Mouse (Mus musculus) duodenum, adult 2 months (tissue): ENCODE measurements around the gene Smg1. TPM values are rescaled to one million over a fixed set of nuclear protein-coding genes. Genes with fewer than 3 reads are reported as not detected.

Source experiments
- polyA plus RNA-seq: library from polyadenylated mRNA; depleted of rRNA; stranded (reverse); fragments of >200 nt; gene quantifications from 2 replicates; pipeline ENCODE4 v1.2.3, GENCODE M21; 2012; ENCODE audit warnings: low replicate concordance; rRNA removed

Smg1 gene
- polyA plus RNA-seq: 8.4 and 11.5 TPM in 2 replicates

GRCm38 (mm10) chr7:118243453-118244385, at the start of gene Smg1:
Smg1 (minus strand) TSS chr7:118243670.

GRCm38 (mm10) chr7:118129430-118130041, 113.9 kb downstream of the Smg1 start, which contains the start of gene Arl6ip1:
Arl6ip1 (minus strand) TSS chr7:118129662.

GRCm38 (mm10) chr7:118115877-118116568, 127.4 kb downstream of the Smg1 start, which contains the start of gene Rps15a:
Rps15a (minus strand) TSS chr7:118116188.

Other genes with a start within 250 kb of the Smg1 start
- 52.0 and 58.6 TPM in 2 replicates for gene Rps15a, start 127.5 kb downstream of the Smg1 start, polyA plus RNA-seq
- gene Arl6ip1, start 114.0 kb downstream of the Smg1 start, polyA plus RNA-seq: 17.7 and 49.5 TPM in 2 replicates
- gene Syt17, start 204.6 kb upstream of the Smg1 start, polyA plus RNA-seq: 1.5 TPM in 2 replicates
- 10.1 and 15.4 TPM in 2 replicates for gene Itpripl2, start 248.3 kb upstream of the Smg1 start, polyA plus RNA-seq